Mouse (Mus musculus): ENCODE data around the gene Atxn1.

The Atxn1 gene

GRCm38 (mm10) chr13:45963497-45964330 is 1.1 kb downstream of the Atxn1 start:
- no peak for DNase-seq (ENCODE audit: low read depth, low spot score)

- DNase-seq (ENCODE audit: low read depth, low spot score): no peak
These were observed 2.0 kb downstream of the Atxn1 start for GRCm38 (mm10) chr13:45962776-45963175.

- DNase-seq (ENCODE audit: low read depth, low spot score): no peak
These were observed 2.8 kb downstream of the Atxn1 start for GRCm38 (mm10) chr13:45961871-45962630.

- DNase-seq (ENCODE audit: low read depth, low spot score): no peak
These were observed 4.4 kb downstream of the Atxn1 start for GRCm38 (mm10) chr13:45960311-45960965.

GRCm38 (mm10) chr13:45958306-45958705 is 6.5 kb downstream of the Atxn1 start:
- no peak for DNase-seq (ENCODE audit: low read depth, low spot score)

GRCm38 (mm10) chr13:45957629-45958028 is 7.2 kb downstream of the Atxn1 start:
- no peak for DNase-seq (ENCODE audit: low read depth, low spot score)

GRCm38 (mm10) chr13:45956287-45956686 is 8.5 kb downstream of the Atxn1 start:
- DNase-seq (ENCODE audit: low read depth, low spot score): no peak

- DNase-seq (ENCODE audit: low read depth, low spot score): no peak
These were observed 9.3 kb downstream of the Atxn1 start for GRCm38 (mm10) chr13:45955370-45956055.

GRCm38 (mm10) chr13:45953098-45953497 is 11.7 kb downstream of the Atxn1 start:
- DNase-seq (ENCODE audit: low read depth, low spot score): no peak

- no peak for DNase-seq (ENCODE audit: low read depth, low spot score)
These were observed 13.7 kb downstream of the Atxn1 start for GRCm38 (mm10) chr13:45951071-45951645.

GRCm38 (mm10) chr13:45950355-45950861 is 14.4 kb downstream of the Atxn1 start:
- DNase-seq (ENCODE audit: low read depth, low spot score): no peak

GRCm38 (mm10) chr13:45946136-45946535 is 18.7 kb downstream of the Atxn1 start:
- no peak for DNase-seq (ENCODE audit: low read depth, low spot score)

- no peak for DNase-seq (ENCODE audit: low read depth, low spot score)
These were observed 22.5 kb downstream of the Atxn1 start for GRCm38 (mm10) chr13:45942337-45942736.

- no peak for DNase-seq (ENCODE audit: low read depth, low spot score)
These were observed 24.1 kb downstream of the Atxn1 start for GRCm38 (mm10) chr13:45940714-45941113.

GRCm38 (mm10) chr13:45939561-45939960 is 25.2 kb downstream of the Atxn1 start:
- no peak for DNase-seq (ENCODE audit: low read depth, low spot score)

GRCm38 (mm10) chr13:45938083-45938482 is 26.7 kb downstream of the Atxn1 start:
- DNase-seq (ENCODE audit: low read depth, low spot score): no peak

GRCm38 (mm10) chr13:45936765-45937164 is 28.0 kb downstream of the Atxn1 start:
- DNase-seq (ENCODE audit: low read depth, low spot score): no peak

- no peak for DNase-seq (ENCODE audit: low read depth, low spot score)
These were observed 29.0 kb downstream of the Atxn1 start for GRCm38 (mm10) chr13:45935798-45936197.

GRCm38 (mm10) chr13:45934841-45935240 is 30.0 kb downstream of the Atxn1 start:
- DNase-seq (ENCODE audit: low read depth, low spot score): no peak

- DNase-seq (ENCODE audit: low read depth, low spot score): no peak
These were observed 30.7 kb downstream of the Atxn1 start for GRCm38 (mm10) chr13:45934085-45934484.

- no peak for DNase-seq (ENCODE audit: low read depth, low spot score)
These were observed 32.3 kb downstream of the Atxn1 start for GRCm38 (mm10) chr13:45932491-45932921.
